Mouse (Mus musculus) lung, embryonic 16.5 days (tissue): ENCODE data around the gene Rai2. TPM values are rescaled to one million over a fixed set of nuclear protein-coding genes. Genes with fewer than 3 reads are reported as not detected.

Experiments
- ATAC-seq: fragments of 200-750 bp; cut with Nextera tagmentation; 2 replicates; pipeline ENCODE4 v1.8.0; 2017; ENCODE audit warnings: low read depth, mild to moderate bottlenecking, moderate library complexity
- H3K27ac ChIP-seq: fragments of 300-500 bp; sonication (generic); 2 replicates; pipeline ENCODE4 v1.5.1; 2014; ENCODE audit warnings: mild to moderate bottlenecking, control low read depth, low read length
- H3K27me3 ChIP-seq: fragments of 300-500 bp; sonication (generic); 2 replicates; pipeline ENCODE4 v1.6.1; 2014; ENCODE audit warnings: low read depth, low read length, mixed read lengths; ENCODE audit not compliant: control insufficient read depth, insufficient read depth
- H3K36me3 ChIP-seq: fragments of 300-500 bp; sonication (generic); 2 replicates; pipeline ENCODE4 v1.6.1; 2014; ENCODE audit warnings: low read length; ENCODE audit not compliant: control insufficient read depth, insufficient read depth
- H3K4me1 ChIP-seq: fragments of 300-500 bp; sonication (generic); replicated peaks from 2 replicates; pipeline ENCODE4 v1.6.1; 2014; ENCODE audit warnings: low read length, mixed read lengths; ENCODE audit not compliant: control insufficient read depth, insufficient read depth
- H3K4me2 ChIP-seq: fragments of 300-500 bp; sonication (generic); 2 replicates; pipeline ENCODE4 v1.6.1; 2014; ENCODE audit warnings: low read depth, low read length, control low read depth
- H3K4me3 ChIP-seq: fragments of 300-500 bp; sonication (generic); 2 replicates; pipeline ENCODE4 v1.5.1; 2014; ENCODE audit warnings: mild to moderate bottlenecking, low read length, control low read depth
- H3K9ac ChIP-seq: fragments of 300-500 bp; sonication (generic); 2 replicates; pipeline ENCODE4 v1.6.1; 2014; ENCODE audit warnings: low read length, control low read depth
- H3K9me3 ChIP-seq: fragments of 300-500 bp; sonication (generic); 2 replicates; pipeline ENCODE4 v1.6.1; 2016; ENCODE audit warnings: low read length; ENCODE audit not compliant: control insufficient read depth
- WGBS: fragments of 180-500 bp; shearing (Covaris S2); extraction: QIAGEN DNeasy Blood & Tissue Kit; methylation state at CpG from one replicate; pipeline ENCODE4 v1.1.7; 2014; 5-methylcytosine and 5-hydroxymethylcytosine counted together
- polyA plus RNA-seq: library from polyadenylated mRNA; unstranded; fragments of >200 nt; fragmentation: Nextera tagmentation; extraction: Ambion mirVana; gene quantifications from 2 replicates; pipeline ENCODE4 v1.2.1, GENCODE M21; 2015

The Rai2 gene
- polyA plus RNA-seq, 1 experiment from 2014 or later = 3.5 TPM

- no peak overlapping the region for H3K27ac ChIP-seq
- H3K4me1 ChIP-seq = no peaks in the 10 kb centered on the region; the same call in 1 of the 2 replicates
- no peaks in the 10 kb centered on the region for H3K36me3 ChIP-seq
- no peaks in the 10 kb centered on the region for H3K27me3 ChIP-seq
- ATAC-seq = no peak
- H3K4me3 ChIP-seq = no peak overlapping the region
- H3K4me2 ChIP-seq = no peak overlapping the region
- no peaks in the 10 kb centered on the region for H3K9me3 ChIP-seq
- no peak overlapping the region for H3K9ac ChIP-seq
Observed at GRCm38 (mm10) chrX:161730026-161730425, 13.2 kb downstream of the Rai2 start.

- Histone ChIP-seq H3K9ac (no peak overlapping the region), H3K27ac (no peak overlapping the region), H3K27me3 (no peaks in the 10 kb centered on the region; the same call in 1 of the 2 replicates), H3K4me2 (no peak overlapping the region), H3K9me3 (no peaks in the 10 kb centered on the region), H3K4me3 (no peak overlapping the region), H3K4me1 (no peaks in the 10 kb centered on the region; the same call in 1 of the 2 replicates), H3K36me3 (no peaks in the 10 kb centered on the region)
- 71% methylated on average over 3 of the region's 3 CpGs for WGBS
- no peak for ATAC-seq
Observed at GRCm38 (mm10) chrX:161731859-161732258, 15.0 kb downstream of the Rai2 start.

GRCm38 (mm10) chrX:161733581-161734309 is 16.9 kb downstream of the Rai2 start:
- Histone ChIP-seq H3K9ac (no peak overlapping the region), H3K27ac (no peak overlapping the region), H3K27me3 (no peaks in the 10 kb centered on the region; the same call in 1 of the 2 replicates), H3K4me3 (no peak overlapping the region), H3K9me3 (no peaks in the 10 kb centered on the region), H3K36me3 (no peaks in the 10 kb centered on the region), H3K4me1 (no peaks in the 10 kb centered on the region; the same call in 1 of the 2 replicates), H3K4me2 (no peak overlapping the region)
- ATAC-seq = peak; percentile 62; the same call in 1 of the 2 replicates
- 55% methylated on average over 12 of the region's 12 CpGs for WGBS

GRCm38 (mm10) chrX:161734310-161734676 is 17.4 kb downstream of the Rai2 start:
- H3K4me2 ChIP-seq = no peak overlapping the region
- H3K27me3 ChIP-seq = no peaks in the 10 kb centered on the region; the same call in 1 of the 2 replicates
- no peaks in the 10 kb centered on the region for H3K9me3 ChIP-seq
- peak; percentile 57 for ATAC-seq
- no peak overlapping the region for H3K27ac ChIP-seq
- no peaks in the 10 kb centered on the region; the same call in 1 of the 2 replicates for H3K4me1 ChIP-seq
- H3K4me3 ChIP-seq = no peak overlapping the region
- H3K9ac ChIP-seq = no peak overlapping the region
- WGBS = 44% methylated on average over 4 of the region's 4 CpGs
- no peaks in the 10 kb centered on the region for H3K36me3 ChIP-seq

- Histone ChIP-seq H3K36me3 (no peaks in the 10 kb centered on the region), H3K9ac (no peak overlapping the region), H3K4me1 (no peaks in the 10 kb centered on the region), H3K27me3 (no peaks in the 10 kb centered on the region; the same call in none of the 2 replicates), H3K27ac (no peak overlapping the region), H3K9me3 (no peaks in the 10 kb centered on the region), H3K4me2 (no peak overlapping the region), H3K4me3 (no peak overlapping the region)
- ATAC-seq = no peak
- WGBS = 48% methylated on average over 1 of the region's 1 CpGs
Observed at GRCm38 (mm10) chrX:161739374-161739773, 22.5 kb downstream of the Rai2 start.

- Histone ChIP-seq H3K36me3 (no peaks in the 10 kb centered on the region), H3K4me3 (no peak overlapping the region), H3K27me3 (peaks cover 2% of the 10 kb centered on the region), H3K9me3 (no peaks in the 10 kb centered on the region), H3K4me2 (no peak overlapping the region), H3K4me1 (no peaks in the 10 kb centered on the region), H3K9ac (no peak overlapping the region), H3K27ac (no peak overlapping the region)
- 54% methylated on average over 3 of the region's 3 CpGs for WGBS
- no peak for ATAC-seq
Observed at GRCm38 (mm10) chrX:161743080-161743479, 26.2 kb downstream of the Rai2 start.

- H3K27me3 ChIP-seq = peaks cover 5% of the 10 kb centered on the region
- H3K4me3 ChIP-seq = no peak overlapping the region
- no peaks in the 10 kb centered on the region for H3K4me1 ChIP-seq
- no peaks in the 10 kb centered on the region for H3K36me3 ChIP-seq
- H3K4me2 ChIP-seq = no peak overlapping the region
- H3K9me3 ChIP-seq = no peaks in the 10 kb centered on the region
- no peak for ATAC-seq
- no peak overlapping the region for H3K9ac ChIP-seq
- H3K27ac ChIP-seq = no peak overlapping the region
- WGBS = 70% methylated on average over 3 of the region's 3 CpGs
Observed at GRCm38 (mm10) chrX:161745296-161745695, 28.4 kb downstream of the Rai2 start.

GRCm38 (mm10) chrX:161747337-161747736 is 30.5 kb downstream of the Rai2 start:
- Histone ChIP-seq H3K27ac (no peak overlapping the region), H3K9me3 (no peaks in the 10 kb centered on the region), H3K36me3 (no peaks in the 10 kb centered on the region), H3K27me3 (peaks cover 5% of the 10 kb centered on the region), H3K9ac (no peak overlapping the region), H3K4me3 (no peak overlapping the region), H3K4me2 (no peak overlapping the region), H3K4me1 (no peaks in the 10 kb centered on the region)
- ATAC-seq = no peak
- 62% methylated on average over 2 of the region's 2 CpGs for WGBS

- no peaks in the 10 kb centered on the region for H3K36me3 ChIP-seq
- ATAC-seq = no peak
- no peaks in the 10 kb centered on the region for H3K4me1 ChIP-seq
- no peak overlapping the region for H3K4me2 ChIP-seq
- no peak overlapping the region for H3K27ac ChIP-seq
- no peak overlapping the region for H3K4me3 ChIP-seq
- H3K9ac ChIP-seq = no peak overlapping the region
- 81% methylated on average over 2 of the region's 2 CpGs for WGBS
- peaks cover 8% of the 10 kb centered on the region for H3K27me3 ChIP-seq
- no peaks in the 10 kb centered on the region for H3K9me3 ChIP-seq
Observed at GRCm38 (mm10) chrX:161753514-161753913, 36.6 kb downstream of the Rai2 start.
